Mouse (Mus musculus) CH12.LX (cell line): ENCODE measurements at regions not wholly inside any gene's neighbourhood (a gene's known extent, or its start where the extent isn't known, plus 50 kb on each side); places are given as distances from the start of the nearest gene placed in this dataset.

ENCODE experiments used
- EP300 ChIP-seq: IDR thresholded peaks from 2 replicates; pipeline ENCODE4 v1.6.1; 2011; ENCODE audit warnings: low read length, improper control_type of control experiment
- MXI1 ChIP-seq: IDR thresholded peaks from 2 replicates; pipeline ENCODE4 v1.6.1; 2011; ENCODE audit warnings: mild to moderate bottlenecking, low read depth, low read length, improper control_type of control experiment

- TF ChIP-seq MXI1: no peak
- TF ChIP-seq EP300: no peak
These were observed 101.9 kb upstream of the Plxna2 start for GRCm38 (mm10) chr1:194516136-194516535.
